Mouse (Mus musculus) layer of hippocampus, adult 11-12 months (tissue): ENCODE measurements around the gene Unc5a.

Experiments
- DNase-seq: peaks from one replicate; pipeline ENCODE4 v3.0.0; 2022; ENCODE audit warnings: low spot score

The Unc5a gene

DNA sequence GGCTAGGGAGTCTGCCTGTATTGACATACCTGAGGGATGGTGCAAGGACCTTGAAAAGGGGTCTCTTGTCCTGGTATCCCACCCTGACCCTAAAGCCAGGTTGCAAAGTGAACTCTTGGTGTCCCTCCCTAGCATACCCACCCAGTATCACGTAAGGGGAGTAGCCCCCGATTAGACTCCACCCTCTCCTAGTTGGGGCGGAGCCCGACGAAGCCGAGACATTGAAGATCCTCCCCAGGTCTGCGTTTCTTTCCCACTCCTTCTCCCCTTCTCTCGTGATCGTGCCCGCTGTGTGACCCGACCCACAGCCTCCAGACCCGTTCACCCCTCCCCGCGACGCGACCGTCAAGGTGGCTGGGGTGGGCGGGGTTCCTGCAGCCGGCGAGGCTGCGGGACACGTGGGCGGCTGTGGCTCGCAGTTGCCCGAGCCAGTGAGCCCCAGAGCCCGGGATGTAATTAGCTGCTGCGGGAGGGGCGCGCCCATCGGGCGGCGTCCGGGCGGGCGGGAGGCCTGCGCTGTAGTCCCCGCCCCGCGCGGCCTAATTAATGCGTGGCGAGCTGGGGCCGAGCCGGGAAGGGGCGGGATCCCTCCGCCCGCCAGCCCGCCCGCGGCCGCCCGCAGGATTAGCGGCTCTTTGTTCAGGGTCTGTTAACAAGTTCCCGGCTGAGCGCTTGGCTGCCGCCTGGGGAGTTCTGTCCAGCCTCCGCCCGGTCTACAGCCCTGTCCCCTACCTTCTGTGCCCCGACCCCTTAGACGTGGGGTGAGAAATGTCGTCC is 6.7 kb downstream of the Unc5a start:
- no peak for DNase-seq

DNA sequence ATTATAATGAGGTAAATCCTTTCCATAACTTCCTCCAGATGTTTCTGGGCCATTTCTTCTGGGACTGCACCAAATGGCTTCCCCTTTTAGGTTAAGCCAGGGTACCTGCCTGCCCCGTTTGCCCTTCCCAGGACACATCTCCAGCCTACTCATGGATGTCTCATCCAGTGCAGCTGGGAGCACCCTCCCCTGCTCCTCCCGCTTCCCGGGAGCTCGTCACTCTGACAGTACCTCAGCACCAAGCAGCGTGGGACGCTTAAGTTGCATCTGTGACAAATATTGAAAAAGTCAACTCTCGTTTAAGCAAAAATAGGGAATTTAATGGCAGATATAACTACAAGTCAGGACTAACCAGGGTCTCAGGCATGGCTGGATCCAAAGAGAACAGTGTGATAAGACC is 8.1 kb downstream of the Unc5a start:
- no peak for DNase-seq

DNA sequence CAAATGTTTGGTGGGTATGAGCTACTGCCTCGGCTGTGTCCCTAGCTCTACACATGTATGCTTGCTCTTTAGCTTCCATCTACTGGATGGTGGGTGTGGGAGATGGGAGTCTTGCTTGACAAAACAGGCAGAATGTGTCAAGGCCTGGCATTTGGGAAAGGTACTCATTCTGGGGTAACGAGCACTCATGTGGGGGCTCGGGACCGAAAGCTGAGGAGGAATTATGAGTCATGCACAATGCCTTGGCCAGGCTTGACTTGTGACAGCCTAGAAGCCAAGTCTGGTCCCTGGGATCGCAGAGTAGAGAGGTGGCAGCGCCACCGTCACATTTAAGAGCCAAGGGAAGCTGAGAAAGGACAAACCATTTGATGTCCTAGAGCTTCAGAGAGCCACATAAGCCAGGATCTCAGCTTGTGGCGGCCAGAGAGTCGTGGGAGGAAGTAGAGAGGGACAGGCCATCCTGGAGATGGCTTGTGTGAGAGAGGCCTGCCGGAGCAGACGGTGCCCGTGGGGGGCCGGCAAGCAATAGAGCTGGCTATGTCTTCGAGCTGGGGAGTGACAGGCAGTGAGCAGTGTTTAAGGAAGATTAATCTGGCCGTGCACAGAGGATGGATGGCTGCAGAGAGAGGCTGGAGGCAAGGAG is 10.0 kb downstream of the Unc5a start:
- DNase-seq = no peak

DNA sequence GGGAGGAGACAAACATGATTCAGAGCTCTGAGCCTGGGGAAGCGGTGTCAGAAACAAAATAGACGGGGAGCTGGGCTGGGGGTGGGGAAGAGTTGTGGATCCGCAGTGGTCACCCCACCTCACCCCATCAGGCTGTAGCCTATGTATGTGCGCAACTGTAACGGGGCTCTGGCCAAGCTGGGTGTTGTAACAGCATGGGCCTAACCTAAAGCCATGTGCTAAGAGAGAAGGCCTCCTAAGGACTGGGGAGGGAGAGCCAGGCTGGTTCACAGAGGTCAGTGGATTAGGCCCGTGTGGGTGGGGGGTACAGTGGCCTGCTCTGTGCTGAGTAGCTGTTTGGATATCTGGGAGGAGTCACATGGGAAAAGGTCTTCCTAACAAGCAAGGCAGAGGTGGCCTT is 10.6 kb downstream of the Unc5a start:
- no peak for DNase-seq

DNA sequence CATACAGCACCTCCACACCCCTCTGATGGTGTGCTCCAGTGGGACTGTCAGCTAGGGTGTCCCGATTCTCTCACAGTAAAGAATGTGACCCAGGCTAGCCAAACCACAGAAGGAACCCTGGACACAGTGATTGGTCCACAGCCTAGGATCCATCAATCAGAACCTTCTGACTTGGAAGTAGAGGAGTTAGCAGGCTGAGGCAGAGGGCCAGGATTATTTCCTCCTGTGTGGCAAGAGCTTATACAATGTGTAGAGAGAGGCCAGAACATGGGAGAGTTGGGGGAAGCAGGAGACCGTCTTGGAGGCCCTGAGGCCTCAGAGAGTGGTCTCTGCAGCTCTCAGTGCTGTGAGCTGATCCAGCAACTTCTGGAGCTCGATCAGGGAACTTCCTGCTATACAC is 11.3 kb downstream of the Unc5a start:
- no peak for DNase-seq

DNA sequence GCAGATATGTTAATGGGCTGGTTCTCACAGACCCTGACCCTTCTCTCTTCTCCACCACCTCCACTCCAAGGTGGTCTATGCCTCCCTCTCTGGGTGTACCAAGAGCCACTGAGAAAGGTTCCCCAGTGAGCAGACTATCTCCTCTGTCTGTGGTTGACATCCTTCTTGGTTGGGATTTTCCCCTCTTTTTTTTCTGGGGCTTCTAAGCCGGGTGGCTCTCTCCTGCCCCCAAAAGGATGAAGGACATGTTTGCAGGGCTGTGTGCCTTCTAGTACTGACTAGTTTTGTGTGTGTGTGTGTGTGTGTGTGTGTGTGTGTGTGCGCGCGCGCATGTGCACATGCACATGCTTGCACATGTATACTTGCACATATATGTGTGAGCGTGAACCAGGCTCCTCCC is 16.0 kb downstream of the Unc5a start:
- no peak for DNase-seq

DNA sequence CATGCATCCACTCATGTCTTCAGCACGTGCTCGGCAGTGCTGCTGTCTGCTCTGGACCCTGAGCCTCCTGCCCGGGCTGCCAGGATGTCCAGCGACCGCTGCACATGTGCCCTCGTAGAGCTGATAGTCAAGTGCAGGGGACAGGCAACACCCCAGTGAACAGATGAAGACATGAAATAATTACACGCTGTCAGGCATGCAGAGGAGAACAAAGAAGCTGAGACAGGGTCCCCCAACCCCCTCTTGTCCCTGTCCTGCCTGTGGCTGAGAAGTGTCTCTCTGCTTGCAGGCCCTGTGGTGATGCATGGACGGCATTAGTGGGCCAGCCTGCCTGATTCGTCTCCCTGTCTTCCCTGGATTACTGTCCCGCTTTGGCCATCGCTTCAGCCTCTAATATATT is 18.3 kb downstream of the Unc5a start:
- DNase-seq = no peak

DNA sequence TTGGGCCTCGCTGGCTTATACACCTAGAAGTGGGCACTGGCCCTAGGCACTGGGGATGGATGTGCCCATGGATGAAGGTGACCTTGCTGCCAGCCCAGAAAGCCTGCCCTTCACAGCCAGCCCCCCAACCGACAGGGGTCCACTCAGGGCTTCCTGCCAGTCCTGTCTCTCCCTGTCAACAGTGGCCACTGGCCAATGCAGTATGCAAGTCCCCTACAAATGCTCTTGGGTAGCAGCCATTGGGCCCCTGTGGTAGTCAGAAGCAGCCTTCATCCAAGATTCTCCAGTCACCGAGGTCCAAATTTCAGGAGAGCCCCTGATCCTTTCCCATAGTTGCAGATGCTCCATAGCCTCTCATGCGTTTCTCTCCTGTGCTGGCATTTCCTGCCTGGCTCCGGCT is 19.4 kb downstream of the Unc5a start:
- no peak for DNase-seq

DNA sequence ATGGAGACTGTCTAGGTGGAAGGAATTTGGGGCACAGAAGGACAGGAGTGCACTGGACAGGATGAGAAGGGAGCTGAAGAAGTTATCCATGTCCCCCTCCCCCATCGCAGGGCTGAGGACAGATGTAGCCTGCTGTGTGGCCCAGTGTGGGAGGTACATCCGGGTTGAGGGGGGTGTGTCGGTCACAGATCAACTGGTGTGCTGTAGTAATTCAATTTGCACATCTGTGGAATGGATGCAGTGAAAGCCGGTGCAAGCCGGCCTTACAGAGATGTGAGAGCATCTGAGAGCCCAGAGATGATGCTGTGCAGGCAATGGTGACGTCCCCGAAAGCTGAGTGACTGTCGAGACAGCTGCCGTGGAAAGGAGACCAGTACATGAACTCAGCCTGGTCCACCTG is 20.3 kb downstream of the Unc5a start:
- no peak for DNase-seq

DNA sequence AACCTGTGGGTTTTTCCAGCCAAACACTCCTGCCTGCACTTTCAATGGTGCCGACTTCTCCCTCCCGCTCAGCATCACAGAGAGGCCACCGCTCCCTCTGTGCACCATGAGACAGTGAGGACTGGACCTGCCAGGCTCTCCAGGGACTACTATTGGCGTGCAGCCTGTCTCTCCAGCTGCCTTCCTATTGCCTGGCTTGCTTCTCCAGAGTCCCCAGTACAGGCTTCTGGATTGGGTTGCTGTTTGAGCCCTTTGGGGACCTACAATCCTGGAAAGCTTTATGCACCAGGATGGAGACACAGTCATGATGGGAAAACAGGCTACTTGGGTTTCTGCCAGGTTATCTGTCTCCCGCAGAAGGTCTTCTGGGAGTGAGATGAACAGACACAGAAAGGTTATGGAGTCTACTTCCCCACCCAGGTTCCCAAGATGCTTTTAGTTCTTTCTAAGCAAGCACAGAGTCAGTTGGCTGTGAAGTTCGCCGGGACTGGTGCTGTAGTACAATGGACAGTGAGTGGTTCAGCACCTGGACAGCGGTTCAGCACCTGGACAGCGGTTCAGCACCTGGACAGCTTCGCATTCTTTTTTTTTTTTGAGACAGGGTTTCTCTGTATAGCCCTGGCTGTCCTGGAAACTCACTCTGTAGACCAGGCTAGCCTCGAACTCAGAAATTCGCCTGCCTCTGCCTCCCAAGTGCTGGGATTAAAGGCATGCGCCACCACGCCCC is 21.5 kb downstream of the Unc5a start:
- DNase-seq = no peak

DNA sequence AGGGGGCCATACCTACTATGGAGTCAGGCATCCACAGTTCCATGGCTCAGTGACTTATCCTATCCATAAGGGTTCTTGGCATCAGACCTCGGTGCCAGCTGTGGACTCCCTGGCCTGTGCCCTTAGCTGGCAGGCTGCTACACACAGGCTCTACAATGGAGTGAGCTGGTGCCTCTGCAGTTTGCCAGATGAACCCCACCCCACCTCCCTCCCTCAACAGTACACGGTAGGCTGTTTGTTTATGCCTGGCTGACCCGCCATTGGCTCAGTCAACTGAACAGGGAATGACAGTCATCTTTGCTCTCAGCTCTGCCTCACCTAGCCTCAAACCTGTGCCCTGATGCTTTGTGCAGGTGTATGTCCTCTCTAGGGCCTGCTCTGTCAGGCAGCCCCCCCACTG is 26.3 kb downstream of the Unc5a start:
- no peak for DNase-seq

DNA sequence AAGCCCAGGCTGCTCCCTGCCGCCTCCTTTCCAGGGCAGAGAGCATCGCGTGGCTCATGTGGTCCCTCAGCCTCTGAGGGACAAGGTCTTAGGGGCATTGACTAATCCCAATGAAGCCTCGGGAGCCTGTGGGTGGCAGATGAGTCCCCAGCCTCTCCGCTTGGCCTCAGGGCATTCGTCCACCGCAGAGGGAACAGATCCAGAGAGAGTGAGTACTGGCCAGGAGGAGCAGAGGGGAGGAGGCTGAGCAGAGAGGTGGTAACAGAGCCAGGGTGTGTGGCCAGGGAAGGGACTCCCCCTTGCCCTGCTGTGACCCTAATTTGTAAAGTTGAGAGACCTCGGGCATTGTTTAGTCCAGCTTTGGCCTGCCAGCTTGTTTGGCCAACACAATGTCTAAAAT is 29.6 kb downstream of the Unc5a start:
- no peak for DNase-seq

DNA sequence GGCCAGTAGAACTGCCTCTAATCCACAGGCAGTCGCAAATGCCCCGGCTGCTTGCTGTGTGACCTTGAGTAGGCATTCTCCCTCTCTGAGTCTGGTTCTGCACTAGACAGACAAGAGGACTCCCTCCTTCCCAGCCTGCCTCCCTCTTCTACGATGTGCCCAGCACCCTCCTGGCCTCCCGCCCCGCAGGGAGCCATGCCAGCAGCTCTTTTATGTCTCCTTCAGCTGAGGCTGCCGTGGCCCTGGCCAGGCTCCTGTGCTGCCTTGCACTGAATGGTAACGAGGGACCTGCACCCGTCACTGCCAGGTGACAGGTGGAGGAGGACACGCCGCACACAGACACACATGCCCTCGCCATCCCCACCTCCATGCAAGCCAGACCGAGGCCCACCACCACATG is 31.7 kb downstream of the Unc5a start:
- no peak for DNase-seq

DNA sequence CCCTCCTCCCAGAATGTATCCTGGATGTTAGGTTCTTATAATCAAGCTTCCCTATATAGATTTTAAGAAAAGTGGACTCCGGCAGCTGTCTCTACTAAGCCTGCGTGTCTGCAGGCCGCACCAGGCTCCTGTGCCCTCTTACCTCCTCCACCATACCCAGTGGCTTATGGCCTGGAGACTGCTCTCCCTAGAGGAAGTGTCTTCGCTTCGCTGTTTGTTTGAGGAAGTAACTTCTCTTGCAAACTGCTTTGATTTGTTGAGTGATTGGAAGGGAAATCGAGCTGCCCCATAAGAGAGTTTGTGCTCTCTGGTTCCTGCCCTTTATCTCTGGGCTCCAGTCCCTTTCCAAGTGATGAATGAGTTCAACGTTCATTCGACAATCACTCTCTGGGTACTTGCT is 33.8 kb downstream of the Unc5a start:
- no peak for DNase-seq

DNA sequence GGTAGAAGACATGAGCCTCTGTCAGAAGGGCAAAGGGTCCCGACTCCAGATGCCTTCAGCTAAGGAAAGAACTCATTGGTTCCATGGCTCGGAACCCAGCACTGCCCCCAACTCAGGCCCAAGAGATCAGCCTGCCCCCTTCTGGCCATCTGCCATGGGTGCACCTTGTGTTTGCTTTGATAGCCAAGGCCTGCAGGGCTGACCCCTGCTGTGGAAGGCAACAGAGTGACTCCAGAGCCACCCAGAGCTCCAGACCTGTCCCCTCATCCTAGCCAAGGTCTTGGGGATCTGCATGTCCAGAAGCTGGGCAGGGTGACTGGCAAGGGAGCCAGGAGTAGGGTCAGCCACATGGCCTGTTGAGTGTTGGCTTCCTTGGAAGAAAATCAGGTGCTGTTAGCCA is 34.4 kb downstream of the Unc5a start:
- DNase-seq = no peak

DNA sequence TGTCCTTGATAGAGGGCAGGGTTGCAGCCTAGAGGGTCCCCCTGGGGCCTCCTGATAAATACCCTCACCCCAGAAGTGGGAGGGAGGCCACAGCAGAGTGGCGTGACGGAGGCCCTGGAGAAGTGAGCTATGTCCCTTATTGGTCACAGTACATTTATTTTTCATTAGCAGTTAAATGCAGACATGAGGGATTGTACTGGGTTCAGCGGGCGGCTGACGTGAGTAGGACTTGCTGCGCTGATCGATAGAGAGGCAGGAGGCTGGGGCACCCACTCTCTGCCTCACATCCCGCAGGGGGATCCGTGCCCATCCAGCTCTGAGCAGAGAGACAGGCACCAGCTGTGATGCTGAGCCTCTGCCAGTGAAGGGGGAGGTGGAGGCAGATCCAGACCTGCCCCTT is 38.2 kb downstream of the Unc5a start:
- DNase-seq = no peak

DNA sequence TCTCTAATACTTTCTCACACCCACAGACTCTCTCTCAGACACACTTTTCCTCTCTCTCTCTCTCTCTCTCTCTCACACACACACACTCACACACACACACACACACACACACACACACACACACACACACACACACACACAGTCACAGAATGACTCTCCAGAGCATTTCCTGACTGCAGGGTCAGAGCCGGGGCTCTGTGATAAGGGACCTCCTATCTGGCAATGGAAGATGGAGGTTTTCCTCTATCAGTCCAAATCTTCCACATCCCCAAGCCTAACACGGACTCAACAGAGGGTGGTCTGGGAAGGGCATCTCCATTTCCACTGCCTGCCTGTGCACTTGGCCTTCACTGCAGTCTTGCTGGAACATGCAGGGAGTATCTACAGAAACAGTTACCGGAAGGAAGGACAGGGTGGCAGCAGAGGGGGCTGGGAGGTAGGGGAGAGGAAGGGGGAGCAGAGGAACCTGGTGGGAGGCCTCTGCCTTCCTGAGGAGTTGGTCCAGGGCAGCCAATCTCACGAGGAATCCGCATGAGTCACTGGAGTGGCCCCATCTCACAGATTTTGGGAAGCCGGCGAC is 39.1 kb downstream of the Unc5a start:
- DNase-seq = no peak

DNA sequence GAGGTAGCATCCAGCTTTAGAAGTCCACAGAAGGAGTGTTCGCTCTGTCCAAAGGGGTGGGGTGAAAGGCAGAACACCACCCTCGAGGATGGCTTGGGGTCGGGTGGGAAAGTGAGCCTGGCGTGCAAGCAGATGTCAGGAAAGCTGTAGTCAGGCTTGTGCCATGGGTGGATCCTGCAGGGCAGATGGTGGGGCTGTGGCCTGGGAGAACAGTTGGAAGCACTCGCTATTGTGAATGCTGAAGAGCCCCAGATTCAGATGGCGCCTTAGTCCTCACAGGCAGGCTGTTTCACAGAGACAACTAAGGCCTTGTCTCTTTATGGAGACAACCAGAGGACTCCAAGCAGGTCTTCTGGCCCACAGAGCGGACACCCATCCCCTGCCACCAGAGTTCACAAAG is 43.0 kb downstream of the Unc5a start:
- DNase-seq = peak; percentile 57

DNA sequence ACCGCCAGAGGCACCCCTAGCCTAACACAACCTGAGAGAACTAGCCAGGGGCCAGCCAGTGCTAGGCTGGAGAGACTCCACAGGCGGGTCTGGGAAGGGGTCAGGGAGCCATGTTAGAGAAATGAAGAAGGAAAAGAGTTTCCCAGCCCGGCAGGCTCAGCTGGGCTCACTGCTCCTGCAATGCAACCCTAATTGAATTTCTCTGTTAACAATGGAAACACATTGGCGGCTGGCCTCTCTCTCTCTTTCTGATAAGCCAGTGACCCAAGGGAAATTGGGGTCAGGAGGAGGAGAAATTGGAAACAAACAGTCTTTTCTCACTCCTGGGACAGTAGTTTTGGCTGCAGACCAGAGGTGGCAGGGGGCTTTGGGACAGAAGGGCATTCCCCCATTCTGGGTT is 45.4 kb downstream of the Unc5a start:
- no peak for DNase-seq

DNA sequence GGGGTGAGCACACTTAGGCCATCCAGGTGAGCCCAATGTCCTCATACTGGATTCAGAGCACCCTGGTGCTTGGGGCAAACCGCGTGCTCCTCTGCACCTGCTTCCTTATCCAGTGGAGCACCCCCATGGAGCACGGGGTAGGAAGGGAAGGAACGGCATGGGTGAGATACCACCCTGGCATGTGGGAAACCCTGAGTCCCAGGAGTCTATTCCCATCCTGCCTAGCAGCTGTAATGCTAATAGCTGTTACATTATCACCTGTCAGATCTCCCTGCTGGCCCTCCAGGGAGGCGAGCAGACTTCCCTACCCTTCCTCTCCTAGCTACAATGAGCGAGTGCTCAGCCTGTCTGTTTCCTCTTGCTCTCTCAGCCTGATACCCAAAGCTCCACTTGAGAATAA is 46.0 kb downstream of the Unc5a start:
- no peak for DNase-seq

DNA sequence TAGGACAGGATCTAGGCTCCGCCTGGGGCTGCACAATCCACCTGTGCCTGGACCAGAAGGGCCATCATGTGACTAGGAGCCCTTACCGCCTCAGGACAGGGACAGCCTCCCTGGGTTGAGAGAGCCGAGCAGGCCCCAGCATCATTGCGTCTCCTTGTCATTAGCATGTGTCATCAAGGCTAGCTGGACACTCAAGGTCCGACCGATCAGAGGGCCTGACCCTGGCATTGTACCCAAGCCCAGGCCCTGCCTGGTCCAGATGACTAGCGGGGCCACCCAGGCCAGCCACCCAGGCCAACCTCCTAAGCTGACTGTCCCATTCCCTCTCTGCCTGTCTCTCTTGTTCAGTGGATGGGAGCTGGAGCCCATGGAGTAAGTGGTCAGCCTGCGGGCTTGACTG is 48.4 kb downstream of the Unc5a start:
- no peak for DNase-seq

DNA sequence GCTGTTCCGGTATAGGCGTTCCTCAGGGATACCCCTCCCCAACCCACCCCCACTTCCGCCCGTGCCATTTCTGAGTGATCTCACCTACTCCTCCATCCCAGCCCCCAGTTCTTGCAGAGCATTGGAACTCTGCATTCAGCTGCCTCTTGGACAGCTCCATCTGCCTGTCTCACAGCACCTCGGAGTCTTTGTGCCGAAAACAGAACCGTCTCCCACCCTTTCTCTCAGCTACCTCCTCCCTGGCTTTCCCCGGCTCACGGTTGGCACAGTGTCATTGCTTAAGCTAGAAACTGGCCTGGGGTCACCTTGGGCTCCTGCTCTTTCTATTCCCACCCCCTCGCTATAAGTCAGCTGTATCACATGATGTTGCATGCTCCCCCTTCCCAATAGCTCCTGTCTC is 51.2 kb downstream of the Unc5a start:
- DNase-seq = no peak

DNA sequence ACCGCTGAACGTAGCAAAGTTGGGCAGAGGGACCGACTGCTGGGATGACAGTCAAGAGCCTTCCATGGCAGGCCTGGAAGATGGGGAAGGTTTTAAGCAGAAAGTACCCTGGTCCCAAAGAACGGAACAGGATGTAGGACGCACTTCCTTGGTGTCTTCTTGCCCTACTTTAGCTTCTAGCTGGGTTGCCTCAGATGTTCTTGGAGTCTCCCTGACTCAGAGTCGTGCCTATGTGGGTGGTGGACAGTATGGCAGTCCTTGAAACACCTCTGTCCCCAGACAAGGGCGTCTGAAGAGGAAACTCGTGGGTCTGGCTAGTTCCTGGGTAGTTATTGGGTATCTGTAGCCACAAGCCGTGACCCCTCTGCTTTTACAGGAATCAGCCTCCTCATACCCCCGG is 52.9 kb downstream of the Unc5a start:
- no peak for DNase-seq
